Mouse (Mus musculus) kidney, adult 10 weeks (tissue): ENCODE data around the gene Baz2b. TPM values are rescaled to one million over a fixed set of nuclear protein-coding genes. Genes with fewer than 3 reads are reported as not detected.

ENCODE experiments used
- polyA plus RNA-seq: library from polyadenylated mRNA; stranded (reverse); fragments of 350-450 nt; fragmentation: Illumina TruSeq; extraction: RNeasy Lipid Tissue Mini Kit (QIAGEN cat#74804); gene quantifications from one replicate; pipeline ENCODE4 v1.2.3, GENCODE M21; 2014; ENCODE audit warnings: low read depth, low replicate concordance

Baz2b gene
- polyA plus RNA-seq = 49.0 TPM

DNA sequence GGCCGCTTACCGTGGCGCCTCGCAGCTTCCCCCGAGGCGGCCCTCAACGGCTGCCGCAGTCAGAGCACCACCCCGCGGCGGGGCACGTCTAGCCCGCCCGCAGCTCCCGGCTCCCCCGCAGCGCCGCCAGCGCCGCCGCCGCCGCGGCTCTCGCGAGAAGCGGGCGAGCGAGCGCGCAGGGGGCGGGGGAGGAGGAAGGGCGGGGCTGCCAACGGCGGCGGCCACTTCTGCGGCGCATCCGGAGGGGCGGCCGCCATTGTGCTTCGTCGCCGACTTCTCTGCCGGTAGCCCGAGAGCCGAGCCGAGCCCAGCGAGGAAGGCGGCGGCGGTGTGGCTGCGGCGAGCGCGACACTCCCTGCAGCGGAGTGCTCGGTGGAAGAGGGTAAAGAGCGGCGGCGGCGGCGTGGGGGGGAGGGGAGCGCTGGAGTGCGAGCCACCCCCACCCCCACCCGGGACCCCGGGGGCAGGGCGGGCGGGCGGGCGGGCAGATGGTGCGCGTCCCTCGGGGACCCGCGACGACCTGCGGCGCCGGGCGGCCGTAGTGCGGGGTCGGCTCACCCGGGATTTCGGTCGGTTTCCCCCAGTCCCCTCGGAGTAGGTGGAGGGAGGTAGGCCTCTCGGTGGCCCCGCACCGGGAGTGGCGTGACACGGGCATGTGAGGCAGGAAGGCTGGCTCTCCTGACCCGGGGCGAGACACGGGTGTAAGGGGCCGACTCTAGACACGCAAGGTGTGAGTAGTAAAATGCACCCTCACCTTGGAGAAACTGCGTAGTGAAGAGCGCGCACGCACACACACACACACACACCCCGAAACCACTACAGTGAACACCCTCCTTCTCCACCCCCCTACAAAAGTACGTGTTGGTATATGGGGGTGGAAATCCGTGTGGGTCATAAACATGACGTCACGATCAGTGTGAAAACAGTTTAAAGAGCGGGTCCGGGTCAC is at the start of gene Baz2b, which contains the start of gene March7:
Gene Baz2b (minus strand): TSS at position 137 of the 949 bp plus-strand sequence.
Gene March7 (plus strand): TSS at position 185 of the 949 bp plus-strand sequence.

GRCm38 (mm10) chr2:59881831-59882741 is 327.6 kb downstream of the Baz2b start, which contains the start of gene Wdsub1:
Gene Wdsub1, minus strand, starts transcription at chr2:59882591.

Other genes starting within 250 kb of the Baz2b start
- gene March7, start within 50 bp of the Baz2b start, polyA plus RNA-seq = 102 TPM
- 142 TPM for gene Cd302, start 74.6 kb upstream of the Baz2b start, polyA plus RNA-seq
- 1.6 TPM for gene Ly75, start 173.5 kb upstream of the Baz2b start, polyA plus RNA-seq